Mouse (Mus musculus) embryonic stem cell, embryonic (primary cell): ENCODE results near the gene Sh2d5.

Experiments used
- CTCF ChIA-PET, 4 experiments: fragments of 300-600 bp in 2 of 4; fragments of 350-600 bp in 2 of 4; sonication (Branson Sonifier 250); formaldehyde crosslinking; loops; one replicate each; lab custom pipeline; 2022; ENCODE audit warnings: inconsistent platforms in 2 of 4; lab: Charles Lee
- POLR2A ChIA-PET, 4 experiments: fragments of 300-600 bp in 2 of 4; fragments of 350-600 bp in 2 of 4; sonication (Branson Sonifier 250); formaldehyde crosslinking; loops; one replicate each; lab custom pipeline; 2022; ENCODE audit warnings: antibody characterized with exemption in 4 of 4, inconsistent platforms in 1 of 4; lab: Charles Lee

Gene Sh2d5

GRCm38 (mm10) chr4:138250088-138250960 lies at the start of gene Sh2d5, which contains the start of gene Kif17:
Gene Sh2d5, plus strand, starts transcription at chr4:138250403.
Gene Kif17, plus strand, starts transcription at chr4:138250435.
- ChIA-PET CTCF (interaction anchor here in 3 of 4 experiments (0.5 to 2.3 kb wide), 12 partner anchors 12 to 619 kb away, joined by 3 to 11 read pairs (median 3); no protein-coding TSS in a partner anchor), POLR2A (interaction anchor here (0.6 to 5.2 kb wide), 23 partner anchors 11 to 473 kb away, joined by 3 to 28 read pairs (median 3); partner anchors contain the start of gene Hp1bp3 (in 2 of the 4))

DNA sequence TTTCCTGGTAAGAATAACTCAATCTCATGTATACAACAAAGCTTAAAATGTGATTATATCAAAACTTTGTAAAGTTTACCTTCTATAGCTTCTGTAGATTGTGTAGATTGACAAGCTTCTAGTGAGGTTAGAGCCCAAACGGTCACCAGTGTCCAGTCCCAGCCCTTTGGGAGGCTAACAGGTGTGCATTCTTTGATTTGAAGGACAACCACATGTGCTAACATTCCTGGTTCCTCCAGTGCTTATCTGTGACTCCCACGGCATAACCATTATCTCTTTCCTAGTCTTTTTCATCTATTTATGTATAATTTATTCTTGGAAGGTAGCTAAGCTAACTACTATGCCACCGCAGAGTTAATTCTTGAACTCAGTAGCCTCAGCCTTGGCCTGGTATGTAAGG lies 49.4 kb upstream of the Sh2d5 start:
- ChIA-PET CTCF (interaction anchor here in 1 of 4 experiments (0.7 kb wide), 1 partner anchor 82 kb away, joined by 3 read pairs; no protein-coding TSS in a partner anchor), POLR2A (interaction anchor here in 1 of 4 experiments (1.5 kb wide), 1 partner anchor 16 kb away, joined by 5 read pairs; the partner anchor contains the start of gene Hp1bp3)

DNA sequence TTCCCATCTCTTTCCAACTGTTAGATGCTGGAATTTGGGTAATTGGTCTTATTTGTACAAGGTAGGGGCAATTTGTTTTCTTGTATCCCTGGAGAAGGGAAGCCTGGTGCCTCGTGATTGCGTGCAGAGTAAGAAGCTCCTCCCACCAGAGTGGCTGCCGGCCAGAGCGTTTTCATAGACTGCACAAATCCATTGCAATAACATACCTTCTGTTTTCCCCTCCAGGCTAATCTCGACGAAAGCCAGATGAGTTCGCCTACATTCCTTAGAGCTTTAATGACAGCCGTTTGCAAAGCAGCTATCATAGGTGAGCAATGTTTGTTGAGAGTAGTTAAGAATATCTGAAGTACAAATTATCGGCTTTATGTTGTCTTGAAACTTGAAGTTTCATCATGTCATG lies 48.5 kb upstream of the Sh2d5 start:
- ChIA-PET POLR2A (interaction anchor here in 2 of 4 experiments (0.6 to 1.5 kb wide), 3 partner anchors 7 to 928 kb away, joined by 3 to 5 read pairs (median 3); partner anchors contain the start of gene Hp1bp3 (in 1 of the 2)), CTCF (interaction anchor here in 1 of 4 experiments (0.6 kb wide), 1 partner anchor 181 kb away, joined by 3 read pairs; no protein-coding TSS in a partner anchor)

DNA sequence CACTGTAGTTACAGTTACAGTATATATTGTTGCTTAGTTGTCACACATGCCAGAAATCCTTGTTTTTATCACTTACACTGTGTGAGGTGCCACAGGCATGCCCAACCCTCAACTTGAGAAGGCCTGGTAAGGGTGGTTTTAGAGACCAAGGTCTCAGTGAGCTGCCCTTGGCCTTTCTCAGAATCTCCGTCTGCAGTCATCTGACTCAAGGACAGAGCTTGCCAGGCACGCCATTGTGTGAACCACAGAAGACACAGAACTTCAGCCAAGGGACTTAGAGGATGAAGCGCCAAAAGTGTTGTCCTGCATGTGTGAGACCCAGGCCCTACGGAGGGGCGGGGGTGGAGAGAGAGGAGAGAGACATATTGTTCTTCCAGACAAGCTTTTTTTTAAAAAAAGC lies 40.1 kb upstream of the Sh2d5 start:
- ChIA-PET CTCF (interaction anchor here in 1 of 4 experiments (1.0 kb wide), 1 partner anchor 72 kb away, joined by 3 read pairs; no protein-coding TSS in a partner anchor), POLR2A (interaction anchor here in 1 of 4 experiments (1.0 kb wide), 1 partner anchor 14 kb away, joined by 3 read pairs; no protein-coding TSS in a partner anchor)

- ChIA-PET POLR2A (interaction anchor here in 1 of 4 experiments (1.5 kb wide), 1 partner anchor 33 kb away, joined by 3 read pairs; no protein-coding TSS in a partner anchor), CTCF (no interaction called here)
Observed at GRCm38 (mm10) chr4:138213861-138214260, 36.3 kb upstream of the Sh2d5 start.

- CTCF ChIA-PET, result interaction anchor here in 3 of 4 experiments (0.5 to 1.4 kb wide), 7 partner anchors 36 to 486 kb away, joined by 3 to 7 read pairs (median 3); partner anchors contain the start of gene Eif4g3 (in 1 of the 3)
- POLR2A ChIA-PET, result interaction anchor here (0.9 to 2.4 kb wide), 13 partner anchors 10 to 255 kb away, joined by 3 to 20 read pairs (median 4); partner anchors contain the start of genes Kif17 (in 2 of the 4), Sh2d5 (in 2 of the 4) and Ddost (in 1 of the 4)
Observed at GRCm38 (mm10) chr4:138215671-138216199, 34.5 kb upstream of the Sh2d5 start.

GRCm38 (mm10) chr4:138216200-138216890 lies 33.9 kb upstream of the Sh2d5 start, which contains the start of gene Hp1bp3:
Gene Hp1bp3, plus strand, starts transcription at chr4:138216296.
- ChIA-PET POLR2A (interaction anchor here (0.6 to 2.4 kb wide), 21 partner anchors 9 to 565 kb away, joined by 3 to 20 read pairs (median 4); partner anchors contain the start of genes Ddost (in 3 of the 4), Kif17 (in 2 of the 4) and Sh2d5 (in 2 of the 4)), CTCF (interaction anchor here in 3 of 4 experiments (0.5 to 1.4 kb wide), 10 partner anchors 36 to 486 kb away, joined by 3 to 7 read pairs (median 3); partner anchors contain the start of gene Eif4g3 (in 1 of the 3))

DNA sequence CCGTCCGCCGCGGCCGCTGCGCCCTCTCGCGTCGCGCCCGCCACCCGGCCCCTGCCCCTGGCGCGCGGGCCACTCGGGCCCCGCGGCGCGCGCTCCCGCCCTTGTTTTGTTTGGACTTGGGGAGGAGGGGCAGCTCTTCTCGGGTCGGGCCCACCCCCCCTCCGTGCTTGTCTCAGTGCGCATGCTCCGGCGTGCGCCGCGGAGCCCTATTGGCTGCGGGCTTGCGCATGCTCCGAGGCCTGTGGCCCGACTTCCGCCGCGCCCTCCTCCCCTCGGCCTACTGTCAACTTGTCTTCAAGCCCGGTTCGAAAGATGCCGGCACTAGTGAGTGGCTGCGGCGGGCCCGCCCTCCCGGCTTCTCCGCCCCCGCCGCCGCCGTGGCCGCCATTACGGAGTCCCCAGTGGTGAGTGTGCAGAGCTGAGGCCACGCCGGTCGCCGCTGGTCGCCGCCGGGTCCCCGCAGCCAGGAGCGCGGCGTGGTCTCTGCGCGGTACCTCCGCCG lies 33.3 kb upstream of the Sh2d5 start:
- CTCF ChIA-PET, result interaction anchor here in 3 of 4 experiments (0.7 to 1.4 kb wide), 8 partner anchors 35 to 306 kb away, joined by 3 to 6 read pairs (median 3); partner anchors contain the start of gene Eif4g3 (in 1 of the 3)
- POLR2A ChIA-PET, result interaction anchor here (0.6 to 2.4 kb wide), 23 partner anchors 9 to 565 kb away, joined by 3 to 20 read pairs (median 4); partner anchors contain the start of genes Ddost (in 3 of the 4), Kif17 (in 1 of the 4) and Sh2d5 (in 1 of the 4)

GRCm38 (mm10) chr4:138217441-138217840 lies 32.8 kb upstream of the Sh2d5 start:
- ChIA-PET POLR2A (interaction anchor here in 3 of 4 experiments (0.5 to 2.4 kb wide), 15 partner anchors 8 to 485 kb away, joined by 3 to 20 read pairs (median 5); partner anchors contain the start of genes Ddost (in 3 of the 3), Kif17 (in 1 of the 3) and Sh2d5 (in 1 of the 3)), CTCF (interaction anchor here in 2 of 4 experiments (1.0 to 1.4 kb wide), 3 partner anchors 65 to 307 kb away, joined by 3 to 6 read pairs (median 3); no protein-coding TSS in a partner anchor)

- CTCF ChIA-PET, result interaction anchor here in 1 of 4 experiments (0.6 kb wide), 1 partner anchor 177 kb away, joined by 6 read pairs; no protein-coding TSS in a partner anchor
- POLR2A ChIA-PET, result interaction anchor here in 3 of 4 experiments (0.5 to 2.3 kb wide), 6 partner anchors 10 to 199 kb away, joined by 4 to 7 read pairs (median 4); no protein-coding TSS in a partner anchor
Observed at GRCm38 (mm10) chr4:138217951-138218685, 32.1 kb upstream of the Sh2d5 start.

DNA sequence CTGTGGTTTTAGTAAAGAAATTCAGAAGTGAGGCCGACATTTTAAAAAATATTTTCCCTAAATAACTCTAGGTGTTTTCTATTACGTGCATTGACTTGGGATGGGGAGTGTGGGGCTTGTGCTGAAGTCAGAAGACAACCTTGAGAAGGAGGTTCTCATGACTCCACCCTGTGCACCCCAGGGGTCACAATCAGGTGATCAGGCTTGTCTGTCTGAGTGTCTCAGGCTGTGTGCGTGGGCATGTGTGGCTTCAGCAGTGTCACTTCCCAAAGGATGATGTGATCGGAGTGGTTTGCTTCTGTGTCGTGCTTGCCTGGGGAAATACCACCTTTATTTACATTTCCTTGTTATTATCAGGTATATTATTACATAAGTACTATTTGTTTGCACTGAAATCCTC lies 30.9 kb upstream of the Sh2d5 start:
- ChIA-PET CTCF (no interaction called here), POLR2A (interaction anchor here in 2 of 4 experiments (1.1 to 2.3 kb wide), 3 partner anchors 10 to 28 kb away, joined by 4 to 7 read pairs (median 4); no protein-coding TSS in a partner anchor)

- POLR2A ChIA-PET, result interaction anchor here in 2 of 4 experiments (0.9 to 1.4 kb wide), 3 partner anchors 8 to 13 kb away, joined by 3 read pairs; no protein-coding TSS in a partner anchor
- CTCF ChIA-PET, result no interaction called here
Observed at GRCm38 (mm10) chr4:138220761-138221160, 29.4 kb upstream of the Sh2d5 start.

DNA sequence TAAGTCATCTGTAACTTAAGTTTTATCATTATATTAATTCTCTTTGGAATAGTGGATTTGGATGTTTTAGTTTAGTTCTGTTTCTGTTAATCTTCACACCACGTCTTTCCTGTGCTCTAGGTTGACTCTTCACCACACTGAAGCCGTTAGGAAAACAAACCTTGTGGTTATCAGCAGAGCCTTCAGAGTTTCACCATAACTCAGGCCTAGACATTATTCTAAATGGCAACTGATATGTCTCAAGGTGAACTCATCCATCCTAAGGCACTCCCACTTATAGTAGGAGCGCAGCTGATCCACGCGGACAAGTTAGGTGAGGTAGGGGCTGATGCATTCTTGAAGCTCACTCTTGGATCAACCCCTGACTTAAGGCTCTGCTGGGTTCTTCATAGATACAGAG lies 28.8 kb upstream of the Sh2d5 start:
- POLR2A ChIA-PET, result no interaction called here
- CTCF ChIA-PET, result no interaction called here

GRCm38 (mm10) chr4:138222396-138222795 lies 27.8 kb upstream of the Sh2d5 start:
- POLR2A ChIA-PET, result interaction anchor here in 1 of 4 experiments (1.1 kb wide), 1 partner anchor 11 kb away, joined by 4 read pairs; no protein-coding TSS in a partner anchor
- CTCF ChIA-PET, result interaction anchor here in 3 of 4 experiments (0.7 to 1.2 kb wide), 3 partner anchors 46 to 337 kb away, joined by 3 to 5 read pairs (median 3); no protein-coding TSS in a partner anchor

- ChIA-PET POLR2A (interaction anchor here in 1 of 4 experiments (0.5 kb wide), 1 partner anchor 130 kb away, joined by 5 read pairs; no protein-coding TSS in a partner anchor), CTCF (interaction anchor here in 1 of 4 experiments (1.3 kb wide), 1 partner anchor 37 kb away, joined by 3 read pairs; no protein-coding TSS in a partner anchor)
Observed at GRCm38 (mm10) chr4:138223623-138224022, 26.6 kb upstream of the Sh2d5 start.
